Mouse (Mus musculus) neural tube, embryonic 13.5 days (tissue): ENCODE data around the gene Vasp. TPM values are rescaled to one million over a fixed set of nuclear protein-coding genes. Genes with fewer than 3 reads are reported as not detected.
"Not testable (repeated sequence)": the region's sequence is repeated elsewhere in the genome, so short reads cannot be mapped to it uniquely, and the experiment has no call there.

ENCODE experiments used
- ATAC-seq: fragments of 200-750 bp; cut with Nextera tagmentation; 2 replicates; pipeline ENCODE4 v1.8.0; 2017; ENCODE audit warnings: low read depth, mild to moderate bottlenecking, moderate TSS enrichment, moderate library complexity
- H3K27ac ChIP-seq: fragments of 300-500 bp; sonication (generic); replicated peaks from 2 replicates; pipeline ENCODE4 v1.5.1; 2015; ENCODE audit warnings: moderate library complexity, mild to moderate bottlenecking, inconsistent platforms
- H3K27me3 ChIP-seq: fragments of 300-500 bp; sonication (generic); 2 replicates; pipeline ENCODE4 v1.6.1; 2015; ENCODE audit warnings: mild to moderate bottlenecking, inconsistent platforms
- H3K36me3 ChIP-seq: fragments of 300-500 bp; sonication (generic); 2 replicates; pipeline ENCODE4 v1.6.1; 2015; ENCODE audit warnings: mild to moderate bottlenecking, inconsistent platforms
- H3K4me1 ChIP-seq: fragments of 300-500 bp; sonication (generic); replicated peaks from 2 replicates; pipeline ENCODE4 v1.6.1; 2015; ENCODE audit warnings: inconsistent platforms
- H3K4me2 ChIP-seq: fragments of 300-500 bp; sonication (generic); 2 replicates; pipeline ENCODE4 v1.6.1; 2015; ENCODE audit warnings: inconsistent platforms, mild to moderate bottlenecking, moderate library complexity
- H3K4me3 ChIP-seq: fragments of 300-500 bp; sonication (generic); 2 replicates; pipeline ENCODE4 v1.5.1; 2015; ENCODE audit warnings: mild to moderate bottlenecking, inconsistent platforms
- H3K9ac ChIP-seq: fragments of 300-500 bp; sonication (generic); 2 replicates; pipeline ENCODE4 v1.6.1; 2015; ENCODE audit warnings: moderate library complexity, mild to moderate bottlenecking, inconsistent platforms
- H3K9me3 ChIP-seq: fragments of 300-500 bp; sonication (generic); 2 replicates; pipeline ENCODE4 v1.6.1; 2016; ENCODE audit warnings: inconsistent platforms
- WGBS: fragments of 180-500 bp; shearing (Covaris S2); methylation state at CpG from one replicate; pipeline ENCODE4 v1.1.7; 2015; 5-methylcytosine and 5-hydroxymethylcytosine counted together
- polyA plus RNA-seq: library from polyadenylated mRNA; unstranded; fragments of >200 nt; fragmentation: Nextera tagmentation; extraction: Ambion mirVana; gene quantifications from 2 replicates; pipeline ENCODE4 v1.2.1, GENCODE M21; 2015

Vasp gene
- polyA plus RNA-seq, 1 experiment from 2014 or later: 41.2 TPM

GRCm38 (mm10) chr7:19281680-19282304 lies 10.2 kb upstream of the Vasp start:
- H3K27ac ChIP-seq, H3K9ac ChIP-seq, H3K36me3 ChIP-seq, H3K9me3 ChIP-seq: not testable (repeated sequence)
- peak overlapping the region; percentile 77 for H3K4me2 ChIP-seq
- peak; percentile 17; the same call in 1 of the 2 replicates for ATAC-seq
- peak overlapping the region; percentile 88 for H3K4me3 ChIP-seq
- 28% methylated on average over 6 of the region's 6 CpGs for WGBS
- H3K27me3 ChIP-seq: peaks cover 46% of the 10 kb centered on the region
- H3K4me1 ChIP-seq: peaks cover 35% of the 10 kb centered on the region

GRCm38 (mm10) chr7:19279581-19280114 lies 8.0 kb upstream of the Vasp start, which contains the start of gene Ppm1n:
Gene Ppm1n (minus strand): TSS chr7:19280064.
- WGBS: under 1% methylated on average over 43 of the region's 46 CpGs
- no peaks in the 10 kb centered on the region for H3K36me3 ChIP-seq
- H3K27ac ChIP-seq: no peak within 1 kb of the TSS
- H3K4me1 ChIP-seq: peaks cover 27% of the 10 kb centered on the region
- peak within 1 kb of the TSS; percentile 32 for H3K4me3 ChIP-seq
- H3K9ac ChIP-seq: peak within 1 kb of the TSS; percentile 55; the same call in 1 of the 2 replicates
- H3K4me2 ChIP-seq: peak within 1 kb of the TSS; percentile 48
- no peaks in the 10 kb centered on the region for H3K9me3 ChIP-seq
- H3K27me3 ChIP-seq: peaks cover 47% of the 10 kb centered on the region
- no peak for ATAC-seq

GRCm38 (mm10) chr7:19279052-19279451 lies 7.4 kb upstream of the Vasp start:
- Histone ChIP-seq H3K4me1 (peaks cover 21% of the 10 kb centered on the region), H3K9me3 (no peaks in the 10 kb centered on the region), H3K4me3 (peak overlapping the region; percentile 32), H3K9ac (peak overlapping the region; percentile 55; the same call in 1 of the 2 replicates), H3K36me3 (no peaks in the 10 kb centered on the region), H3K27ac (no peak overlapping the region), H3K27me3 (peaks cover 53% of the 10 kb centered on the region), H3K4me2 (peak overlapping the region; percentile 48)
- no peak for ATAC-seq
- WGBS: 4% methylated on average over 34 of the region's 34 CpGs

- no peak for ATAC-seq
- H3K9ac ChIP-seq: no peak overlapping the region
Observed at GRCm38 (mm10) chr7:19276253-19276652, 4.6 kb upstream of the Vasp start.

GRCm38 (mm10) chr7:19272173-19272764 lies 652 bp upstream of the Vasp start:
- H3K27me3 ChIP-seq: peaks cover 8% of the 10 kb centered on the region; the same call in 1 of the 2 replicates
- peaks cover 28% of the 10 kb centered on the region for H3K4me1 ChIP-seq
- H3K27ac ChIP-seq: peak overlapping the region; percentile 86
- H3K4me3 ChIP-seq: peak overlapping the region; percentile 96
- 1% methylated on average over 35 of the region's 36 CpGs for WGBS
- H3K9ac ChIP-seq: peak overlapping the region; percentile 95
- no peaks in the 10 kb centered on the region for H3K9me3 ChIP-seq
- peak overlapping the region; percentile 96 for H3K4me2 ChIP-seq
- 0 out of 2 replicates have a peak, but pooled peaks cover 5% of the 10 kb centered on the region for H3K36me3 ChIP-seq
- peak; percentile 64 for ATAC-seq

More at GRCm38 (mm10) chr7:19276253-19276652, 4.6 kb upstream of the Vasp start:
- Histone ChIP-seq H3K27me3 (peaks cover 48% of the 10 kb centered on the region), H3K4me3 (no peak overlapping the region), H3K27ac (no peak overlapping the region), H3K4me1 (peaks cover 14% of the 10 kb centered on the region), H3K4me2 (no peak overlapping the region), H3K9me3 (no peaks in the 10 kb centered on the region), H3K36me3 (no peaks in the 10 kb centered on the region)
- 47% methylated on average over 4 of the region's 4 CpGs for WGBS

GRCm38 (mm10) chr7:19270509-19271237 lies 944 bp downstream of the Vasp start:
- Histone ChIP-seq H3K4me1 (peaks cover 38% of the 10 kb centered on the region), H3K9me3 (no peaks in the 10 kb centered on the region), H3K4me3 (peak overlapping the region; percentile 96), H3K27me3 (0 out of 2 replicates have a peak, but pooled peaks cover 7% of the 10 kb centered on the region), H3K27ac (peak overlapping the region; percentile 86), H3K36me3 (0 out of 2 replicates have a peak, but pooled peaks cover 5% of the 10 kb centered on the region), H3K4me2 (peak overlapping the region; percentile 96), H3K9ac (peak overlapping the region; percentile 95)
- WGBS: under 1% methylated on average over 21 of the region's 21 CpGs
- no peak for ATAC-seq

GRCm38 (mm10) chr7:19269721-19270441 lies 1.7 kb downstream of the Vasp start:
- Histone ChIP-seq H3K4me1 (peaks cover 45% of the 10 kb centered on the region), H3K9me3 (no peaks in the 10 kb centered on the region), H3K4me2 (peak overlapping the region; percentile 96), H3K27me3 (0 out of 2 replicates have a peak, but pooled peaks cover 7% of the 10 kb centered on the region), H3K27ac (peak overlapping the region; percentile 86), H3K9ac (peak overlapping the region; percentile 95), H3K4me3 (peak overlapping the region; percentile 96), H3K36me3 (0 out of 2 replicates have a peak, but pooled peaks cover 9% of the 10 kb centered on the region)
- 0 out of 2 replicates have a peak, but pooled peaks have one; percentile 16 for ATAC-seq
- whole genome bisulfite sequencing: under 1% methylated on average over 17 of the region's 19 CpGs

- peak overlapping the region; percentile 96 for H3K4me3 ChIP-seq
- 50% methylated on average over 10 of the region's 10 CpGs for WGBS
- H3K27ac ChIP-seq: peak overlapping the region; percentile 86; the same call in 1 of the 2 replicates
- peak overlapping the region; percentile 96 for H3K4me2 ChIP-seq
- ATAC-seq: no peak
- H3K9me3 ChIP-seq: no peaks in the 10 kb centered on the region
- H3K36me3 ChIP-seq: peaks cover 16% of the 10 kb centered on the region
- H3K4me1 ChIP-seq: peaks cover 47% of the 10 kb centered on the region
- H3K27me3 ChIP-seq: 0 out of 2 replicates have a peak, but pooled peaks cover 1% of the 10 kb centered on the region
- H3K9ac ChIP-seq: peak overlapping the region; percentile 95
Observed at GRCm38 (mm10) chr7:19268993-19269681, 2.5 kb downstream of the Vasp start.

GRCm38 (mm10) chr7:19267051-19267450 lies 4.6 kb downstream of the Vasp start:
- H3K4me2 ChIP-seq: no peak overlapping the region
- 76% methylated on average over 10 of the region's 10 CpGs for WGBS
- peaks cover 37% of the 10 kb centered on the region for H3K36me3 ChIP-seq
- no peak overlapping the region for H3K9ac ChIP-seq
- no peaks in the 10 kb centered on the region for H3K9me3 ChIP-seq
- no peak overlapping the region for H3K4me3 ChIP-seq
- ATAC-seq: no peak
- H3K27ac ChIP-seq: no peak overlapping the region
- no peaks in the 10 kb centered on the region for H3K27me3 ChIP-seq
- H3K4me1 ChIP-seq: peaks cover 42% of the 10 kb centered on the region

- Histone ChIP-seq H3K9ac (peak overlapping the region; percentile 41), H3K4me2 (no peak overlapping the region), H3K4me1 (peaks cover 42% of the 10 kb centered on the region), H3K27me3 (no peaks in the 10 kb centered on the region), H3K27ac (no peak overlapping the region), H3K4me3 (no peak overlapping the region), H3K36me3 (peaks cover 44% of the 10 kb centered on the region), H3K9me3 (no peaks in the 10 kb centered on the region)
- no peak for ATAC-seq
- WGBS: 83% methylated on average over 10 of the region's 10 CpGs
Observed at GRCm38 (mm10) chr7:19265928-19266822, 5.4 kb downstream of the Vasp start.
